Mouse (Mus musculus): ENCODE results near the gene March5. TPM values are rescaled to one million over a fixed set of nuclear protein-coding genes. Genes with fewer than 3 reads are reported as not detected.

The March5 gene
- polyA plus RNA-seq, 1 experiment = 55.7 TPM

GRCm38 (mm10) chr19:37263566-37263942 is 56.2 kb downstream of the March5 start:
- Histone ChIP-seq H3K36me3 (ENCODE audit: control insufficient read depth, insufficient read depth) (peaks cover 6% of the 10 kb centered on the region), H3K27me3 (ENCODE audit: control insufficient read depth, insufficient read depth, insufficient read length) (no peaks in the 10 kb centered on the region), H3K79me3 (ENCODE audit: low read depth) (no peaks in the 10 kb centered on the region), H3ac (ENCODE audit: control insufficient read depth, insufficient read length, low read depth) (no peak overlapping the region), H3K4me3 (ENCODE audit: insufficient read depth, poor library complexity, severe bottlenecking) (no peak overlapping the region), H3K79me2 (ENCODE audit: control insufficient read depth, insufficient read depth) (no peaks in the 10 kb centered on the region)
- TF ChIP-seq USF1 (IDR thresholded peaks at IDR 0.05; ENCODE audit: low read depth) (no peak), MYOG (IDR thresholded peaks at IDR 0.05; ENCODE audit: control insufficient read depth, extremely low read depth, insufficient read length) (no peak), CEBPB (IDR thresholded peaks at IDR 0.05; ENCODE audit: low read depth) (no peak), FOSL1 (IDR thresholded peaks at IDR 0.05; ENCODE audit: insufficient read depth, low read length, poor library complexity, severe bottlenecking) (no peak), CTCF (IDR thresholded peaks at IDR 0.05; ENCODE audit: control insufficient read depth, insufficient read depth, insufficient read length) (no peak), MAX (IDR thresholded peaks at IDR 0.05) (no peak)

GRCm38 (mm10) chr19:37263943-37264897 is 56.9 kb downstream of the March5 start:
- Histone ChIP-seq H3K27me3 (ENCODE audit: control insufficient read depth, insufficient read depth, insufficient read length) (no peaks in the 10 kb centered on the region), H3K4me3 (ENCODE audit: insufficient read depth, poor library complexity, severe bottlenecking) (no peak overlapping the region), H3K36me3 (ENCODE audit: control insufficient read depth, insufficient read depth) (peaks cover 12% of the 10 kb centered on the region), H3K79me2 (ENCODE audit: control insufficient read depth, insufficient read depth) (no peaks in the 10 kb centered on the region), H3K79me3 (ENCODE audit: low read depth) (no peaks in the 10 kb centered on the region), H3ac (ENCODE audit: control insufficient read depth, insufficient read length, low read depth) (no peak overlapping the region)
- TF ChIP-seq MYOG (IDR thresholded peaks at IDR 0.05; ENCODE audit: control insufficient read depth, extremely low read depth, insufficient read length) = no peak
- peak; percentile 29 for TF ChIP-seq MAX (IDR thresholded peaks at IDR 0.05)
- TF ChIP-seq CEBPB (IDR thresholded peaks at IDR 0.05; ENCODE audit: low read depth) = peak; percentile 74
- TF ChIP-seq USF1 (IDR thresholded peaks at IDR 0.05; ENCODE audit: low read depth) = peak; percentile 80
- no peak for TF ChIP-seq CTCF (IDR thresholded peaks at IDR 0.05; ENCODE audit: control insufficient read depth, insufficient read depth, insufficient read length)
- no peak for TF ChIP-seq MYOD1 (IDR thresholded peaks at IDR 0.05; ENCODE audit: control insufficient read depth, insufficient read length, low read depth)
- TF ChIP-seq FOSL1 (IDR thresholded peaks at IDR 0.05; ENCODE audit: insufficient read depth, low read length, poor library complexity, severe bottlenecking) = peak; percentile 73

- TF ChIP-seq CTCF (IDR thresholded peaks at IDR 0.05; ENCODE audit: control insufficient read depth, insufficient read depth, insufficient read length) (peak; percentile 84), MYOG (IDR thresholded peaks at IDR 0.05; ENCODE audit: control insufficient read depth, extremely low read depth, insufficient read length) (no peak), USF1 (IDR thresholded peaks at IDR 0.05; ENCODE audit: low read depth) (no peak)
- Histone ChIP-seq H3K36me3 (ENCODE audit: control insufficient read depth, insufficient read depth) (peaks cover 18% of the 10 kb centered on the region), H3K79me2 (ENCODE audit: control insufficient read depth, insufficient read depth) (no peaks in the 10 kb centered on the region), H3K79me3 (ENCODE audit: low read depth) (no peaks in the 10 kb centered on the region), H3ac (ENCODE audit: control insufficient read depth, insufficient read length, low read depth) (no peak overlapping the region), H3K4me3 (ENCODE audit: insufficient read depth, poor library complexity, severe bottlenecking) (no peak overlapping the region), H3K27me3 (ENCODE audit: control insufficient read depth, insufficient read depth, insufficient read length) (no peaks in the 10 kb centered on the region)
Observed at GRCm38 (mm10) chr19:37265333-37266103, 58.2 kb downstream of the March5 start.

- TF ChIP-seq MYOG (IDR thresholded peaks at IDR 0.05; ENCODE audit: control insufficient read depth, extremely low read depth, insufficient read length) = no peak
- no peak for TF ChIP-seq MYOD1 (IDR thresholded peaks at IDR 0.05; ENCODE audit: control insufficient read depth, insufficient read length, low read depth)
- no peak for TF ChIP-seq MAX (IDR thresholded peaks at IDR 0.05)
- no peak for TF ChIP-seq CTCF (IDR thresholded peaks at IDR 0.05; ENCODE audit: control insufficient read depth, insufficient read depth, insufficient read length)
- TF ChIP-seq FOSL1 (IDR thresholded peaks at IDR 0.05; ENCODE audit: insufficient read depth, low read length, poor library complexity, severe bottlenecking) = no peak
- no peak for TF ChIP-seq USF1 (IDR thresholded peaks at IDR 0.05; ENCODE audit: low read depth)
- TF ChIP-seq CEBPB (IDR thresholded peaks at IDR 0.05; ENCODE audit: low read depth) = no peak
- H3K79me2 ChIP-seq (ENCODE audit: control insufficient read depth, insufficient read depth) = no peaks in the 10 kb centered on the region
- no peaks in the 10 kb centered on the region for H3K79me3 ChIP-seq (ENCODE audit: low read depth)
- peaks cover 30% of the 10 kb centered on the region for H3K36me3 ChIP-seq (ENCODE audit: control insufficient read depth, insufficient read depth)
- H3K4me3 ChIP-seq (ENCODE audit: insufficient read depth, poor library complexity, severe bottlenecking) = no peak overlapping the region
- no peak overlapping the region for H3ac ChIP-seq (ENCODE audit: control insufficient read depth, insufficient read length, low read depth)
- H3K27me3 ChIP-seq (ENCODE audit: control insufficient read depth, insufficient read depth, insufficient read length) = no peaks in the 10 kb centered on the region
Observed at GRCm38 (mm10) chr19:37269106-37269505, 61.8 kb downstream of the March5 start.

Other genes with a start within 250 kb of the March5 start
- 0.57 TPM for gene Cpeb3, start 1.1 kb downstream of the March5 start, polyA plus RNA-seq (2012; fragmentation: generic; extraction: Trizol)
- gene Ide, start 130.3 kb downstream of the March5 start, polyA plus RNA-seq (2012; fragmentation: generic; extraction: Trizol) = 13.4 TPM
- gene Kif11, start 168.9 kb downstream of the March5 start, polyA plus RNA-seq (2012; fragmentation: generic; extraction: Trizol) = 10.5 TPM
- gene Hhex, start 227.3 kb downstream of the March5 start, polyA plus RNA-seq (2012; fragmentation: generic; extraction: Trizol) = 0.74 TPM